8 mouse cellular contexts compared by ENCODE assay signal in genomic region chr4:150914290-150914733, GRCm38 (mm10). TPM values are rescaled to one million over a fixed set of nuclear protein-coding genes. Genes with fewer than 3 reads are reported as not detected.
DNase-seq lines count a peak whose midpoint lies in the region; ATAC-seq lines count a peak whose summit lies in the region.

TSS of gene Park7 (minus strand) at chr4:150914437.
TSS of gene Tnfrsf9 (plus strand) at chr4:150914562.

- no peaks in the 10 kb centered on the region for H3K27me3 ChIP-seq in embryonic facial prominence, embryonic 14.5 days (replicated peaks; ENCODE audit: control insufficient read depth, insufficient read depth, low read length)
- H3K27me3 ChIP-seq in kidney, embryonic 14.5 days (ENCODE audit: control insufficient read depth, insufficient read depth, low read length) = no peaks in the 10 kb centered on the region
- H3K27me3 ChIP-seq in limb, embryonic 15.5 days = no peaks in the 10 kb centered on the region

- peak; percentile 87 for ATAC-seq in embryonic facial prominence, embryonic 14.5 days (ENCODE audit: low read depth)
- ATAC-seq in kidney, embryonic 14.5 days (ENCODE audit: low FRiP score, low TSS enrichment) = peak; percentile 87
- ATAC-seq in limb, embryonic 15.5 days (ENCODE audit: insufficient number of reproducible peaks, low FRiP score, low TSS enrichment, low read depth) = peak; percentile 91

- peak within 1 kb of the TSS; percentile 85 for H3K27ac ChIP-seq in embryonic facial prominence, embryonic 14.5 days (replicated peaks; ENCODE audit: low read depth, low read length)
- peak within 1 kb of the TSS; percentile 86 for H3K27ac ChIP-seq in kidney, embryonic 14.5 days (ENCODE audit: low read depth, low read length)
- peak within 1 kb of the TSS; percentile 92 for H3K27ac ChIP-seq in limb, embryonic 15.5 days

- no peaks in the 10 kb centered on the region for H3K9me3 ChIP-seq in embryonic facial prominence, embryonic 14.5 days (ENCODE audit: control insufficient read depth, low read length)
- no peaks in the 10 kb centered on the region for H3K9me3 ChIP-seq in kidney, embryonic 14.5 days (ENCODE audit: control insufficient read depth, low read length)
- no peaks in the 10 kb centered on the region for H3K9me3 ChIP-seq in limb, embryonic 15.5 days

- peaks cover 13% of the 10 kb centered on the region for H3K4me1 ChIP-seq in embryonic facial prominence, embryonic 14.5 days (ENCODE audit: control insufficient read depth, insufficient read depth, low read length)
- peaks cover 3% of the 10 kb centered on the region; the same call in 1 of the 2 replicates for H3K4me1 ChIP-seq in kidney, embryonic 14.5 days (ENCODE audit: control insufficient read depth, insufficient read depth, low read length)
- H3K4me1 ChIP-seq in limb, embryonic 15.5 days = peaks cover 18% of the 10 kb centered on the region

- H3K4me2 ChIP-seq in embryonic facial prominence, embryonic 14.5 days (ENCODE audit: low read depth, low read length) = peak within 1 kb of the TSS; percentile 65
- H3K4me2 ChIP-seq in kidney, embryonic 14.5 days (replicated peaks; ENCODE audit: low read depth, low read length) = peak within 1 kb of the TSS; percentile 56
- H3K4me2 ChIP-seq in limb, embryonic 15.5 days = peak within 1 kb of the TSS; percentile 58

- 0% methylated on average over 37 of the region's 48 CpGs for WGBS in embryonic facial prominence, embryonic 14.5 days
- WGBS in kidney, embryonic 14.5 days = under 1% methylated on average over 48 of the region's 48 CpGs
- under 1% methylated on average over 48 of the region's 48 CpGs for WGBS in limb, embryonic 15.5 days

- no peaks in the 10 kb centered on the region for H3K36me3 ChIP-seq in embryonic facial prominence, embryonic 14.5 days (ENCODE audit: control insufficient read depth, insufficient read depth, low read length)
- H3K36me3 ChIP-seq in kidney, embryonic 14.5 days (ENCODE audit: control insufficient read depth, insufficient read depth, low read length) = no peaks in the 10 kb centered on the region
- no peaks in the 10 kb centered on the region for H3K36me3 ChIP-seq in limb, embryonic 15.5 days

- DNase-seq in 3T3-L1 (ENCODE audit: low read depth, low spot score) = peak; percentile 95
- DNase-seq in adrenal gland, postnatal 4 days (ENCODE audit: low spot score in 2 of 2) = peak; percentile 91 to 94
- peak; percentile 98 for DNase-seq in embryonic facial prominence, embryonic 14.5 days (ENCODE audit: low spot score)
- DNase-seq in heart, adult 9 months (ENCODE audit: low spot score in 2 of 2) = peak; percentile 96 to 97
- peak; percentile 87 to 89 for DNase-seq in monocyte, adult 2 months (ENCODE audit: low read depth in 1 of 2, low spot score in 2 of 2)
- peak; percentile 95 to 96 for DNase-seq in spleen, postnatal 36 days (ENCODE audit: low spot score in 2 of 2)

- H3K4me3 ChIP-seq in embryonic facial prominence, embryonic 14.5 days (ENCODE audit: low read depth, low read length) = peak within 1 kb of the TSS; percentile 70
- peak within 1 kb of the TSS; percentile 63 for H3K4me3 ChIP-seq in kidney, embryonic 14.5 days (ENCODE audit: low read length)
- H3K4me3 ChIP-seq in limb, embryonic 15.5 days = peak within 1 kb of the TSS; percentile 64

- peak within 1 kb of the TSS; percentile 89 for H3K9ac ChIP-seq in embryonic facial prominence, embryonic 14.5 days (ENCODE audit: low read depth, low read length)
- H3K9ac ChIP-seq in kidney, embryonic 14.5 days (ENCODE audit: low read depth, low read length) = peak within 1 kb of the TSS; percentile 73
- H3K9ac ChIP-seq in limb, embryonic 15.5 days = peak within 1 kb of the TSS; percentile 87

RNA-seq across cellular contexts. Expression of gene Park7, which starts in this region (rescaled TPM):
- 100 to 1,000 TPM; 252 to 253 TPM for total RNA-seq in adrenal gland, postnatal 4 days (2021)
- polyA plus RNA-seq in embryonic facial prominence, embryonic 14.5 days (2014; fragmentation: Nextera tagmentation; extraction: Ambion mirVana) = 387 and 401 TPM in 2 replicates
- polyA plus RNA-seq in kidney, embryonic 14.5 days (2014; fragmentation: Nextera tagmentation; extraction: Ambion mirVana) = 398 and 419 TPM in 2 replicates
- 349 and 381 TPM in 2 replicates for polyA plus RNA-seq in limb, embryonic 15.5 days (2015; fragmentation: Nextera tagmentation; extraction: Ambion mirVana)

RNA-seq across cellular contexts. Expression of gene Tnfrsf9, which starts in this region (rescaled TPM):
- total RNA-seq in adrenal gland, postnatal 4 days (2021) = under 1 TPM in 1 of 2 experiments, not detected in 1; 0.17 TPM
- polyA plus RNA-seq in embryonic facial prominence, embryonic 14.5 days (2014; fragmentation: Nextera tagmentation; extraction: Ambion mirVana) = 0.11 and 0.80 TPM in 2 replicates
- polyA plus RNA-seq in kidney, embryonic 14.5 days (2014; fragmentation: Nextera tagmentation; extraction: Ambion mirVana) = 0.13 and 0.39 TPM in 2 replicates
- polyA plus RNA-seq in limb, embryonic 15.5 days (2015; fragmentation: Nextera tagmentation; extraction: Ambion mirVana) = 0.83 and 1.1 TPM in 2 replicates

Comparison
In these comparisons a context has a peak if more than half of its experiments do, and no peak if none do; other contexts are left out.
1. Peak in every context shown above with its lines: DNase-seq, ATAC-seq, H3K4me3 ChIP-seq and H3K27ac ChIP-seq.